Mouse (Mus musculus) monocyte, adult 2 months (primary cell): ENCODE results near the gene Id4.

Experiments used
- DNase-seq, 2 experiments: peaks; one replicate each; pipeline ENCODE4 v3.0.0; 2022; ENCODE audit warnings: low spot score in 2 of 2, low read depth in 1 of 2

Gene Id4

DNA sequence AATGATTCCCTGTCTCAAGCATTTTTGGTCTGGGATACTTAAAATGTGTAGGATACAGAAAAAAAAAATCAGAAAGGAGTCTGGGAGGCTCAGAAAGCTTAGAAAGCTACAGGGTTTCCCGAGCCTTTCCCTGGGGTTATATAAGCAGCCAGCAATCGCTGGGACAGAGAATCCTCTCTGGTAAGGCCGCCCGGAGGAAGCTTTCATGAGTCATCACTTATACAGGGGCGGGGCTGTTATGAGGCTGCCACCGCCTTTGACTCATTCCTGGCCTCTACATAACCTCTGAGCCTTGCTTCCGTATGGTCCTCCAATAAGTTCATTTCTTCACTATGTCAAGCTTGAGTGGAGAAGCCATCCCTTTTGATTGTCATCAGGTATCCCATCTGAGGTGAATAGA lies 53.5 kb downstream of the Id4 start:
- DNase-seq = no peak
